Mouse (Mus musculus) right cerebral cortex, postnatal 10 days (tissue): Measurements from ENCODE around the gene Caskin1.

Experiments
- DNase-seq, 2 experiments: peaks; one replicate each; pipeline ENCODE4 v3.0.0; 2021; ENCODE audit warnings: low spot score in 2 of 2

Gene Caskin1

DNA sequence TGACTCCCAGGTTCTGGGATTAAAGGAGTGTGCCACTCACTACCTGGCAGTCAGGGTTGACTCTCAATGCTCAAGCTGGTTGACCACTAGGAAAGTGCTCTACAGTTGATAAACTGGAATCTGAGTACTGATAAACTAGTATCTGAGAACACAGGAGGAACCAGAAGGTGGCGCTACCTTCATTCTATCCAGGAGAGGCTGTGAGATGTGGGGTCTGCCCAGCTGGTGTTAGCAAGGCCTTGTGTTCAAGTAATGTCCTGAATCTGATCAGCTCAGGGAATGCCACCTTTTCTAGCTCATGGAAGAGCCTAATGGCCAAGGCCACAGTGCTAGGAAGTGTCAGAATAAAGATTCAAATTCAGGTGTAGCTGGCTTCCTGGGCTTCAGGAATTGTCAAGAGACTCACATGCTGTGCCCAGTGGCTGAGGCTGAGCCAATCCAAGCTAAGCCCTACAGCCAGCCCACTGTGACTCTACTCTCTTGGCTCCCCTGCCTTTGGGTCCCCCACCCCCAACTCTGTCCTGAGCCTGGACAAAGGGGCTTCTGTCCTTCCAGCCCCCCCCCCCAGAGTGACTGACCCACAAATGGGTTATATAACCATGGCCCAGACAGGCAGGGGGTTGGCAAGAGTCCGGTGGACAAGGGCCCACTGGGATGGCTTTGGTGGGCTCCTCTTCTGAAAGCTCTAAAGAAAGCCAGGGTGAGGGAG, 6.4 kb downstream of the Caskin1 start:
- peak; percentile 80 for DNase-seq

DNA sequence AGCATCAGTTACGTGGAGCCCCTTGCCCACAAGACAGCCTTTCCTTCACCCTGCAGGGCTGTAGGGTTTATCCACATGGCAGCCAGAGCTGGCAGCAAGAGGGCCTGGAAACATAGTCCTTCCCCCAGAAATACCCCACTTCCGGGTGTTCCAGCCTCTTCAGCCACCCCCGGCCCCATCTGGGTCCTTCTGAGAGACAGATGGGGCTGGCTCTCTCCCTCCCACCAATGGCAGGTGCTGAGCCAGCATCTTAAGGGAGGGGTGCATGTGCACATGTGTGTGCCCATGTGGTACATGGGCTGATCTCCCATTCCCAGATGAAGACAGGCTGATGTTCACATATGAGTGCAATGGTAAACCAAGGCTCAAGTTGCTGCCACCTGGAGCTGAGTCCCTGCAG, 7.0 kb downstream of the Caskin1 start:
- DNase-seq, result peak; percentile 66 to 75

DNA sequence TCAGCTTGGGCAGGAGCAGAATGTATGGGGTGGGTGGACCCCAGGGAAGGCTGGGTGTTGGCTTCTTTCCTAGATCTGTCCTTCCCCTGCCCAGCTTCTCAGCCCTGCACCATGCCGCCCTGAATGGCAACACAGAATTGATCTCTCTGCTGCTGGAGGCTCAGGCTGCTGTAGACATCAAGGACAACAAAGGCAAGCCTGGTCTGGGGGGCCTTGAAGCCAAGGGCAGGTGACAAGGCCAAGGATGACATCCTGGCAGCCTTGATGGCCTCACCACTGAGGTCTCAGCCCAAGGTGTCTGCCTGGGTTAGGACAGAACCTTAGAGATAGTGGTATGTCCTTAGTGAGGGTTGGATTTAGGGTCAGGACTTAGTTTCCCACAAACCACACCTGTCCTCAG, 7.6 kb downstream of the Caskin1 start:
- DNase-seq, result no peak

GRCm38 (mm10) chr17:24502208-24502607, 13.8 kb downstream of the Caskin1 start:
- peak in 1 of 2 experiments; percentile 29 for DNase-seq

GRCm38 (mm10) chr17:24504085-24504484, 15.7 kb downstream of the Caskin1 start:
- no peak for DNase-seq

DNA sequence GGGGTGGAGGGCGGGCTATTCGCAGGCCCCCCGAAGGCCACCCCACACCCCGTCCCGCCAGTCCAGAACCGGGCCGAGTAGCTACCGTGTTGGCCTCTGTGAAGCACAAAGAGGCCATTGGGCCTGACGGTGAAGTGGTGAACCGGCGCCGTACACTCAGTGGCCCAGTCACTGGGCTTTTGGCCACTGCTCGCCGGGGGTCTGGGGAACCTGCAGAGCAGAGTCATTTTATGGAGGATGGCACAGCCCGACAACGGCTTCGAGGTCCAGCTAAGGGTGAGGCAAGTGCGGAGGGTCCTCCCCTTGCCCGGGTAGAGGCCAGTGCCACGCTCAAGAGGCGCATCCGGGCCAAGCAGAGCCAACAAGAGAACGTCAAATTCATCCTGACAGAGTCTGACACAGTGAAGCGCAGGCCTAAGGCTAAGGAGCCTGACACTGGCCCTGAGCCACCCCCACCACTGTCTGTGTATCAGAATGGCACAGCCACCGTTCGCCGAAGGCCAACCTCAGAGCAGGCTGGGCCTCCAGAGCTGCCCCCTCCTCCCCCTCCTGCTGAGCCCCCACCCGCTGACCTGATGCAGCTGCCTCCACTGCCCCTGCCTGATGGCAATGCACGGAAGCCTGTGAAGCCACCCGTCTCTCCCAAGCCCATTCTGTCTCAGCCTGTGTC, 17.0 kb downstream of the Caskin1 start:
- peak in 1 of 2 experiments; percentile 31 for DNase-seq

DNA sequence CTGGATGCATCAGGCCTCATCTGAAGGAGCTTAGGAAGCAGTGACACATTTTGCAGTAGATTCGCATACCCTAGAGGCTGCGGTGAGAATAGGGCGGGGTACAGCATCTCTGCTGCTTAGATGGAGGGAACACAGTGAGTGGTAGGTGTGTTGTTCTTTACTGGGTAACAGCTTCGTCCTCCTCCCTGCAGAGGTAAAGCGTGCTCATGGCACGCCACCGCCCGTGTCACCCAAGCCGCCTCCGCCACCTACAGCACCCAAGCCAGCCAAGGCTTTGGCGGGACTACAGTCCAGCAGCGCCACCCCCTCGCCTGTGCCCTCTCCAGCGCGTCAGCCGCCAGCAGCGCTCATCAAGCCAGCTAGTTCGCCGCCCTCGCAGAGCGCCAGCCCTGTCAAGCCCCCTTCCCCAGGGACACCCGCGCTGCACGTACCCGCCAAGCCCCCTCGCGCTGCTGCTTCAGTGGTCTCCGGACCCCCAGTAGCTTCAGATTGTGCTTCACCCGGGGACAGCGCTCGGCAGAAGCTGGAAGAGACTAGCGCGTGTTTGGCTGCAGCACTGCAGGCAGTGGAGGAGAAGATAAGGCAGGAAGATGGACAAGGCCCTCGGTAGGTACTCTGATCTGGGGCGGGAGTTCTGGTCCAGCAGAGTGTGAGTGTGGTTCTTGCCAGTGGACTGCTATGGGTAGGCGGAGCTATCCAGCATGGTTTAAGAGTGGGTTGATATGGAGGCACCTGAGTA, 18.1 kb downstream of the Caskin1 start:
- peak; percentile 66 to 69 for DNase-seq

GRCm38 (mm10) chr17:24507129-24507664, 18.8 kb downstream of the Caskin1 start:
- DNase-seq, result peak; percentile 70 to 72

DNA sequence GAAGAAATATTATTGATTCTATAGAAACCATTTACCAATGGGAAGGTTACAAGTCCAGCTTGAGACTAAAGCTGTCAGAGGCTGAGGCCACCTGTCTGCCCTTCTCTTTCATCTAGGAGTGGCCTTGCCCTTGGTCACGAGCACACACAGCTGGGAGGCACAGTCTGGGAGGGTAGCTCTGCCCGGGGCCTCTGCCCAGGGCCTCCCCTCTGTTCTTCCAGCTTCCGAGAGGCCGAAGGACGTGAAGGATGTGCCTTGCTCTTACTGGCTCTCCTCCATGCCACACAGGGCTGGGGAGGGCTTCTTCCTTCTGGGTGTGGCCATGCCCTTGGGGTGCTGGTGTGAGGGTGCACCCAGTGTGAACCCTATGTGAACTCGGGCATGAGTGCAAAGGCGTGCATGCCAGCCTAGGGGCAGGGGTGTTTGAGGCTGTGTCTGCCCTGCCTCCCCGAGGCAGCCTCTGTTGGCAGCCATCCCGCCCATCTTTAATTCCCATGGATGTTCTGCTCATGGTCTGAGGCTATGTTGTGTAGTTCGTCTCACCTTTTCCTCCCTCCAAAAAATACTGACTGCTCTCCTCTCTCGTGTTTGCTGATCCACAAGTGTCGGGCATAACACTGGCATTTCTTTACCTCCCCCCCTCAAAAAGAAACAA, 19.5 kb downstream of the Caskin1 start:
- peak in 1 of 2 experiments; percentile 45 for DNase-seq

- peak; percentile 77 to 84 for DNase-seq
Measured at GRCm38 (mm10) chr17:24513609-24514008, 25.2 kb downstream of the Caskin1 start.

GRCm38 (mm10) chr17:24514270-24515257, 26.2 kb downstream of the Caskin1 start:
- no peak for DNase-seq

GRCm38 (mm10) chr17:24520450-24520849, 32.0 kb downstream of the Caskin1 start:
- no peak for DNase-seq

GRCm38 (mm10) chr17:24524734-24525133, 36.3 kb downstream of the Caskin1 start:
- DNase-seq, result peak in 1 of 2 experiments; percentile 19

DNA sequence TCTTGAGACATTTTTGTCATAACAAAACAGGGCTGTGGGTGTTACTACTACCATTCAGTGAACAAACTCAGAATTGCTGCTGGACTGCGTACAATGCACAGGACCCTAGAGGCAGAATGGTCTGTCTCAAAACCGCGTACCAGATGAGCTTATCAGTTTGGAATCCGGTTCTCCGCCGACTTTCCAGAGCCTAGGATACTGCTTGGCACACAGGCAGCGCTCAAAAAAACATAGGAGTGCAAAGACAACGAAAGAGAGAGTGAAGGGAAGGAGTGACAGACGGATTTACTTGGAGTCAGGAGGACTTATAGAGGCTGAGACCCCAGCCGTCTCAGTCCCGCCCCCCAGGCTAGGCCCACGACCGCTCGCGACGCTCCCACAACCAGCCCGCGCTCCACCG, 38.9 kb downstream of the Caskin1 start:
- no peak for DNase-seq

DNA sequence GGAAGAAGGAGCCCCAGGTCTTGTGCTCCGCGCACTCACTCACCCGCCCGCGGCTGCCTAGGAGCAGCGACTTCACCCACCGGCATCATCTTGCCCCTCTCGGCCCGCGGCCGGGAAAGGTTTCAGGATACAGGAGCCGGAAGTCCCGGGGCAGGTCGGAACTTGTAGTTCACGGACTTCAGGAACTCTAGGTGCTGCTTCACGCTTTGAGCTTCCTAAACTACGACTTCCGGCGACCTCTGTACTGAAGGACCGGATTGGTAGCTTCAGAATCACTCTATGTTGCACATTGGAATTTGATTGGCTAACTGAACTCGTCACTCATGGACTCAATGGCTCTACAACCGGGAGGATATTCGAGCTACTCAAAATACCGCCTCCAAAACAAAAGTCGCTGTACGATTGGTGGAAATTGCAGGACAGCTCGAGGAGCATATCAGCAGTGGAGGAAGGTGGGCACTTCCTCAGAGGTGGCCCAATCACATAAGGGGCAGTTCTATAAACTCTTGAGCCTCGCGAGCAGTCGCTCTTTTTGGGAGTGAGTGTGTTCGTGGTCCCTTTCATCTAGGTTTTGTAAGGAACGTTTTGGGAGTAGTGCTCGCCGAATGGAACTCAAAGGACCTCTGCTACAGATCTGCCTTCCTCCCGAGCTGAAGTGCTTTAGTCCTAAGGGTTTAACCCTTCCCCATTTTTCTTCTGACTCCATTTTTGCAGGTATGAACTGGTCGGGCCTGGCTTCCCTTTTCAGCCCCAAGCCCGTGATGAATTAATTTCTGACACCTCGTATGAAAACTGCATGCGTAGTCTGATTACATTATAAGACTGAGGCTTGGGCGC, 39.5 kb downstream of the Caskin1 start, which contains the start of gene Traf7:
Gene Traf7, minus strand, starts transcription at position 216 of the 837 bp plus-strand sequence.
- DNase-seq, result peak; percentile 96 to 100

DNA sequence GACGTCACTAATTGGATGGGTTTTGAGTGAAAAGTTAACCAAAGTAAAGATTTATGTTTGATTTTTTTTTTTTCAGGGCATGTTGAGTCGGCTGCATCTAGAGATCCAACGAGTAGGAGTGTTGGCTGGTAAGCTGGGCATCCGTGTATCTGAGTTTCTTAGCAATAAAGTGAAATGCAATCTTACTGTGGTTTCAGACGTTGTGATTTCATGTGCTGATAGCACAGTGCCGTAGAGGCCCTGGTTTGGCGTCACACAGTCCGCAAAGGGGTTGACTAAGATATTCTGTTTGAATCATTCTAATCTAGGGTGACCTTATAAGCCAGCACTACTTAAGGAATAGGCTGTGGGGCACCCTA, 40.1 kb downstream of the Caskin1 start:
- peak in 1 of 2 experiments; percentile 21 for DNase-seq

DNA sequence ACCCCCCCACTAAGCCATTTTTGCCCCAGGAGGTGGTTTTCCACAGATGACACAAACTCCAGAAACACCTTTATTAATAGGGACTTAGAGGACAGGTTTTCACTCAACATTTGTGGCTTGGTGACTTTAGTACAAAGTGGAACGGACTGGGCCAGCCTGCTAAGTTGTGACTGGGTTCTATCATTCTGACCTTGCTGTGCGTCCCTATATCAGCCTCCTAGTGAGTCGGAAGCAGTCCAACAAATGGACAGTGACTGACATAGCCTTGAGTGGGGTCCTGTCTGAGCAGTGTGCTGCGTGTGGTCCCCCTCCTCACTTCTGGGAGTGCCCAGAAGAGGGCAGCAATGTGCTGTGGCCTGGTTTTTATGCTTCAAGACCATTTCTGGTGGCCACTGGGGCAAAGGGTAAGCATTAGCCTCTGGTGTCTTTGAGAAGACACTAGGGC, 40.6 kb downstream of the Caskin1 start:
- DNase-seq, result peak; percentile 76 to 78

DNA sequence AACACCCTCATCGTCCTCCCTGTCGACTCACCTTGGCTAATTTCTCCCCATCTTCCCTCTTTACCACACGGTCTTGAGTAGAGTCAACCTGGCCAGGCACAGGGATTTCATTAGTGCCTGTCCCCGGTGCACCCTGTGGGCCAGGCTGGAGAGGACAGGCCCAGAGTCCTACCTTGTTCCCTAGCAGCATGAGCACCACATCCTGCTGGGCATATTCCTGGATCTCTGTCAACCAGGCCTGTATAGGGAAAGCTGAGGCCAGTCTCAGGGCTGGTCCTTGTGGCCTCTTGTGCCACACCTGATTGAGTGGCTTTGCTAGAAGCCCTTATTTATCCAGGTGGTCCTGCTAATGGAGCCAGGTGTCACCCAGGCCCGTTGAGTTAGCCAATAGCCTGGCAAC, 41.5 kb downstream of the Caskin1 start:
- DNase-seq, result peak in 1 of 2 experiments; percentile 29

DNA sequence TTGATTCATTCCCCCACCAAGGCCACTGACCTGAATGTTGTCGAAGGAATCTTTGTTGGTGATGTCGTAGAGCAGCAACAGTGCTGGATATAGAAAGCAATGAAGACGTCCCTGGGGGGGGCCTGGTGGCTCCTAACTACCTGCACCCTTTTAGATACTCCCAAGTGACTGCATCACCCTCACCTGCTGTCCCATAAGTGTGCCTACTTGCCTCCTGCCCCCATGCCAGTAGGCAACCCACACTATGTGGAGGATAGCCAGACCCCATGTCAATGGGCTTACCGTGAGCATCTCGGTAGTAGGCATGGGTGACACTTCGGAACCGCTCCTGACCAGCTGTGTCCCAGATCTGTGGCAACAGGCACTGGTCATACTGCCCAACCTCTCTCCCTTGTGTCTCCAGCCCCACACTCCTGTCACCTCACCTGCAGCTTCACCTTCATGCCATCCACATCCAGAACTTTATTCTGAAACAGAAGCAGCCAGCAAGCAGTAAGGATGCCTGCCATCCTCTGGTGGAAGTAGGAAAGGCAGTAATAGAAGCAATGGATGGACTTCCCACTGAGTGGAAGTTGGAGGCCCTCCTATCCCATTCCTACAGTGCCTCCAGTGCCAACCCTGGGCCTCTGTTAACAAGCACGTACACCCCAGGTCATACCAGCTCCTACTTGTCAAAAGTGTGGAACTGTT, 42.1 kb downstream of the Caskin1 start:
- peak; percentile 42 to 46 for DNase-seq
